Mouse (Mus musculus) kidney, postnatal 36 days (tissue): ENCODE measurements around the gene Gstp3.
"Not testable (repeated sequence)": the region's sequence is repeated elsewhere in the genome, so short reads cannot be mapped to it uniquely, and the experiment has no call there.

ENCODE experiments used
- DNase-seq, 2 experiments: peaks; one replicate each; pipeline ENCODE4 v3.0.0; 2021 to 2022; ENCODE audit warnings: mixed read lengths in 2 of 2

The Gstp3 gene

DNA sequence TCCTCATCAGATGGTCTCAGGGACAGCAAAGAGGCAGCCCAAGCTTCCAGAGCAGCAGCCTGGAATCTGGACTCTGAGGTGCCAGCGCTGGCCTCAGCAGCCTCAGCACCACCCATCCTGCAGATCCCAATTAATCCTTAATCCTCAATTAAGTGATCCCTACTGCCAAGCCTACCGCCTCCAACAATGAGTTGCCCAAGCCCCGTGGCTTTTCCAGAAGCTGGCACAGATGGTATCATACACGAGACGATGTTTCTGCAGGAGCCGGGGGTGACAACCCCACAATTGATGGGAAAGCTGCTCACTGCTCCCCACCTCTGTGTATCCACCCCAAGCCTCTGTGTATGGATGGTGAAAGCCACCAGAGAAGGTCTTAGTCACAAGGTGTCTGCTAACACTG is 29.8 kb upstream of the Gstp3 start:
- DNase-seq = no peak

DNA sequence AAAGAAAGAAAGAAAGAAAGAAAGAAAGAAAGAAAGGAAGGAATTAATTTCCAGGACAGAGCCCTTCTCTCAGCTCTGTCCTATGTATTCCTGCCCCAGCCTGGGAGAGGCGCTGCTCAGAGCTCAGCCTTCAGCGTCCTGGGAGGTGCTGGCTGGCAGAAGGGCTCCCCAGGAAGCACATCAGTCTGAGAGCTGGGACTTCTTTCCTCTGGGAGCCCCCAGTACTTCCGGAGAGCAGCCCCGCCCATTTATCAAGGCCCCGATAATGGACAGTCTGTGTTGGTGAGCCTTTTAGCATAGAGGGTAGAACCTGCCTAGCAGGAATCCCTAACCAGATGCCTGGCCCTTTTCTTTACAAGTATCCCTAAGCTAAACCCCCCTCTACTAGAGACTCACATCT is 28.8 kb upstream of the Gstp3 start:
- no peak for DNase-seq

DNA sequence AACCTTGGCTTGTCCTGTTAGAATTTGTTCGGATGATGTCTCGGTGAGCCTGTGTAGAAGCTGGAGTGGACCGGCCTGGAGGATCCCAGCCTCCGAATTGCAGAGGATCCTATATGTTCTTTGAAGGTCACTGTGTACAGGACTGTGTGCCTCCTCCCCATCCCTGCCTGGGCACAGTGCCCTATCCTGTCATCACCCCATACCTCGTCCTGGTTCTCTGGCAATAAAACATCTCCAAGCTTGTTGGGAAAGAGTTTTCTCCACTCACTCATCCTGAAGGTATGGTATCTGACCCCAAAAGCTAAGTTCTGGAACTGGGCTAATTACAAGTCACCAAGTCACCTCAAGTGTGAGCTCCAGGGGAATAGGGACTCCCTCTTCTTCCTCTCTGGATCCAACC is 27.7 kb upstream of the Gstp3 start:
- no peak for DNase-seq

DNA sequence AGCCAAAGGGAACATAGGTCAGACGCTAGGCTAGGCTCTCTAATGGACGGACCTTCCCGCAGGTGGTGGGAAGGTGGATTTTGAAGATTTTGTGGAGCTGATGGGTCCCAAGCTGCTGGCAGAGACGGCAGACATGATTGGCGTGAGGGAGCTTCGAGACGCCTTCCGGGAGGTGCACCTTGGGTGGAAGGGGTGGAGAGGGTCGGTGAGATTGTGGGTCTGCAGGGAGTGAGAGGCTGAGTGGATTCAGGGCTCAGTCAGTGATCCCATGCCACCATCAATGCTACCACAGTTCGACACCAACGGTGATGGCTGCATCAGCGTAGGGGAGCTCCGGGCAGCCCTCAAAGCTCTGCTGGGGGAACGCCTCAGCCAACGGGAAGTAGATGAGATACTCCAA is 26.8 kb upstream of the Gstp3 start:
- no peak for DNase-seq

DNA sequence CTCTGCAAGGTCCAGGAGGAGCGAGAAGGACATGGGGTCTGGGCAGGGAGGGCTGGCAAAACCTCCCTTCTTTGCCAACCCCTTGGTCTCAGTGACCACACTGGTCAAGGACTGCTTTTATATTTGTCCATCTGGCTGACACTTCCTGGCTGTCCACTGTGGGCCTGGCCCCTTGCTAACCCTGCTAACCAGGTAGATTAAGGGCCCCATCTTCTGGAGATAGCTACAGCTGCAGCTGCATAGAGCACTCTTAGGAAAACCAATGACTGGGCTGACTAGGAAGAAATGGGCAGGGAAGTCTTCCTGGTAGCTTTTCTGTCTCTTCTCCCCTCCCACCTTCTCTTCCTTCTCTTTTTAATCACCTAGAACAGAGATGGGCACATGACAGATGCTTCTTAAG is 25.6 kb upstream of the Gstp3 start:
- DNase-seq = peak; percentile 44 to 58

DNA sequence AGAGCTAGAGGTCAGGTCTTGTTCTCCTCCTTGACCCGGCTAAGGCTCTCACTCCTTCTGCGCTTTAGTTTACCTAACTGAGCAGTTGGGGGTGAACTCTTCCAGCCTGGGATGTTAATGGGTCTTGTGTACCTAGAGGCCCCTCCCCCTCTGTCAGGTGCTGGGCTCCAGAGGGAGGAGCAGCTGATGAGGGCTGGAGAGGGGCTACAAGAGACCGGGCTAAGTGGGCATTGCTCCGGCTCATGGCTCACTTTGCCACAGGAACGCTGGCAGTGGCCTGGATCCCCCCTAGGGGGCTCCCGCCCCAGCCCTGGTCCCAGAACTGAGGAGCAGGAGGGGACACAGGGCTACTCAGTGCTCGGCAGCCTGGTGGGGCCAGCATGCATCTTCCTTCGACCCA is 24.5 kb upstream of the Gstp3 start:
- no peak for DNase-seq

DNA sequence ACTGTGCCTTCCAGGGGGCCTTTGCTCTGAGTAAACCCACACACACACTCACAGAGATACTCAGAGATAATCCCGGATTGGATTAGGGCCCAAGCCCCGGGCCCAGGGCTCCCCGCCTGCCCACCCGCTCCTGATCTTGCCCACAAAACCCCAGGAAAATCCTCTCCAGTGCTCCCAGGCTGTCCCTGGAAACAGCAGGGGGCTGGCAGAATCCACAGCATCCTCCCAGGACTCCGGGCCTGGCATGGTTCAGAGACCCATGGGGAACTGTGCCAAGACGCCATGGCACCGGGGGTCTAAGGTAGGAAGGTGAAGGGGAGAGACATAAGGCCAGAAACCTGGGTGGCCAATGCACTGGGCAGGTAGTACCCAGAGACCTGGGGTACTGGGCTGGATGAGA is 23.9 kb upstream of the Gstp3 start:
- no peak for DNase-seq

DNA sequence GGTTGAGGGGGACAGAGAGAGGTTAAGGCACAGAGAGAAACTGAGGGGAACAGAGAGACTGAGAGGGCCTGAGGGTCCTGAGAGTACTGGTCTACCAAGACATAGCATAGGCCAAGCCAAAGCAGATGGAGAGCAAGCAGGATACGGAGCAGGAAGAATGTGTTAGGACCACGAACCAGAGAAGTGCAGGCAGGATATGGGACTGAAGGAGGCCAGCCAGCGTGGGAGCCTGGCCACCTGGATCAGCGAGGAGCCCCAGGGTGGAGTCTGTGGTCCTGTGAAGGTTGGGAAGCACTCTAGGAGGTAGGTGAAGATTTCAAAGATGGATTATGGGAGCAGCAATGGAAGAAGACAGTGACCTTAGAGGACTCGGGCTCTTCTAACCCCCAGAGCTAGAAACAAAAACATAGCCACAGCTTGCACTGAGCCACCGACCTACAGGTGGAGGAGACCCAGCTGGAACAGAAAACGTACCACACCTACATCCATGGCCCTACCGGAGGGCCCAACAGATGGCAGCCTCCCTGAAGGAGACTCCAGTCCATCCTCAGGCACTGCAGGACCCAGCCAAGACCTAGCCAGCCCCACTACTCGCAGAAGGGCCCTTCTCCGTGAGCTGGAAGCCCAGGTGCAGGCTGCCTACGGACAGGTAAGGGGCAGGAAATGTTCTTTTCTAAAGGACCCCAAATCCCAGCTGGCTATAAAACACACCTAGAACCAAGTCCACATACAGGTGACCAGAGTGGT is 23.0 kb upstream of the Gstp3 start:
- no peak for DNase-seq

DNA sequence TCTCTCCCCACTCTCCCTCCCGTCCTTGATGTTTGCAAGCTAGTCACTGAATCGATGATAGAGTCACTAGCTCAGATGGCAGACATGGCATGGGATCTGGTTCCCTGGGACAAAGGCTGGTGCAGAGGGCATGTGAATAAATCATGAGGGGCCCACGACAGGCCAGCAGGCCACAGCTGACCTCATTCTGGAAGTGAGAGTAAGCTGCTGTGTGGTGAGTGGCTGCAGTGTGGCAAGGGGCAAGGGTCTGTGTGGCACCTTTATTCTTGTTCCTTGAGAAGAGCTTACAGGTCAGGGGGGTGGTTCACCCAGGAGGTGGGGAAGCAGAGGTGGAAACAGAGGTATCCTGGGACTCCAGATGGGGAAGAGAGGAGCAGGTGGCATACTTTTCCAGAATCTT is 22.0 kb upstream of the Gstp3 start, which contains the start of gene Cabp2:
TSS of gene Cabp2 (plus strand) at position 185 of the 400 bp plus-strand sequence.
- DNase-seq = no peak

DNA sequence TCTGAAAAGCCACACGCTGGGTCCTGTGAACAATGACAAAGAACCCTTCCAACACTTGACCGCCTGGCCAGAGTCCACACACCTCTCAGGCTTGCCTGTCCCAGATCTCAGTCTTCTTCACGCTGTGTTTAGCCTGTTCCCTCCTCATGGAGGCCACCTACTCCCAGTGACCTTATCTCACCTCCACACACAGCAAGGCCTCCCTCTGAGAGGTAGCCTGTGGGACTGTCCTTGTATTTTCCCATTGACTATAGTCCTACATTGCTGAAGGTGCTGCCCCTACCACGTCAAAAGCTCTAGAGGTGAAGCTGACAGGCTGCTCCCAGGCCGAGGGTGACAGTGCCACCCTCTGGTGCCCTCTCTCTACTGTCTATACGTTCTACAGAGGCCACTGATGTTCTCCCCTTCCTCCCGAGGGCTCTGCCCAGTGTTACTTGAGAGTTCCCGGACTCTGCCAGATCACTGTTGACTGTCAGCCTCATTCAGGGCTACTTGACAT is 21.2 kb upstream of the Gstp3 start:
- peak in 1 of 2 experiments; percentile 68 for DNase-seq

DNA sequence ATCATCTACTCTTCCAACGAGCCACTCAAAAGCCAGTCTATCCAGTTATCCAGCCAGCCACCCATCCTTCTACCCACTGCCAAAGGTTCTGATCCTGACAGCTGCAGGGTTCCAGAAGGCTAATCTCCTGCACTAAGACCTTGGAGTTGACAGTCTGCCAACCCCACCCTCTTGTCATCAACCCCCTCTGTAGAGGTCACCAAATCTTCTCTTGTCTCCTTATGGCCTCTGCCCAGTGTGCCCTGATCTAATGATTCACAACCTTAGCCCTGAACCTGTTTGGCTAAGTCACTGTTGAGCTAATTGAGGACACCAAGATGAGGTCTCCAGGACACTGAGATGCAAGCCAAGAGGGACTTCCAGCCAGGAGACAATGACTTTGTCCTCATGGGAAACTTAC is 20.2 kb upstream of the Gstp3 start:
- peak in 1 of 2 experiments; percentile 57 for DNase-seq

DNA sequence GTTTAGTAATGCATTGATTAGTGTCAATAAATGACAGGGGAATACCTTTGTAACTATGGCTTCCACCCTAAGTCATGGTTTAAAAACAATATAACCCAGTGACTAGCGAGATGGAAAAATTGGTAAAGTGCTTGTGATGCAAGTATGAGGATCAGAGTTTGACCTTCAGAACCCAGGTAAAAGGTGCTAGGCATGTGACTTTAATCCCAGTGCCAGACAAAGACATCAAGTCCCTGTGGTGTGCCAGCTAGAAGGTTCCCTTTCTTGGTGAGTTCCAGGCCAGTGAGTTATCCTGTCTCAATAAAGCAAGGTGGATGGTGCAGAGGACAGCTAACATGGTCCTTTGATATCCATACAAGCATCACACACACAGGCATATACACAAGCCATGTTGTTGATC is 16.2 kb upstream of the Gstp3 start:
- DNase-seq = peak; percentile 58 to 65

DNA sequence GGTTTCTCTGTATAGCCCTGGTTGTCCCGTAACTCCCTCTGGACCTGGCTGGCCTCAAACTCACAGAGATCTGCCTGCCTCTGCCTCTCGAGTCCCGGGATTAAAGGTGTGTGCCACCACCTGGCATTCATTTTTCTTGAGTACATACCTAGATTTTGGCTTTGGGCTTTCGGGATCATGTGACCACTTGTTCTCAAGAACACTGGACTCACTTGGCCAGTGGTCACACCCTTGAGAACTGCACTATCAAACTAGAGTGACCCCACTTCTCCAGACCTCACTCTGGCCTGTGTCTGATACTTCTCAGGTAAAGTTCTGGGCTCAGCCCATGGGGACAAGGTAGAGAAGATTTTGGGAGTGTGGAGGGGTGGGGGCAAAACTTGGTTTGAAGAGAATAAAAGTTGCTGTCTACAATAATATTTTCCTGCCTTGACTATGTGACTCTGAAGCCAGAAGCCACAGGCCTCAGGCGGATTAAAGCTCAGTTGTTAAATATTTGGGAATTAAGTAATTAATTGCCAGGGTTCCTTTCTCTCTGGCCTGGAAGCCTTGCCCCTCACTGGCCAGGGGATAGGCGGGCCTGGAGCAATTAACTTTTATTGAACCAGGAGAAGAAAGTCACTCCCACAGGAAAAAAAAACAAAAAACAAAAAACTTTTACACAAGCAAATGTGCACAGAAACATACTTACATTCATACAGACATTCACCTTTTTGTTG is 13.5 kb upstream of the Gstp3 start:
- DNase-seq = peak; percentile 44 to 48

DNA sequence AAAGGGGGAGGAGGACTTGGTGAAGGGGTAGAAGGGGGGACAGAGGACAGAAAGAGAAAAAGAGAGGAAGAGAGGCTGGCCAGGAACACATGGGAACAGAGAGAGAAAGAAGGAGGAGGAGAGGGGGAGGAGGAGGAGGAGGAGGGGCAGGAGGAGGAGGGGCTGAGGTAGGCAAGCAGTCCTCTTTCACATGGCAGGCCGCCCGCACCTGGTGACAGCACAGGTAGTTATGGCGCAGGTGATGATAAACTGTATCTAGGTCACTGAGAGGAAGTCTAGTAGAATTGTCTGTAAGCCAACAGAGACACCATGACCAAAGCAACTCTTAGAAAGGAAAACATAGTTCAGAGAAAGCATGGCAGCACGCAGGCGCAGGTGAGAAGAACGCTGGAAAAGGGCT is 12.0 kb upstream of the Gstp3 start:
- DNase-seq = peak in 1 of 2 experiments; percentile 59

DNA sequence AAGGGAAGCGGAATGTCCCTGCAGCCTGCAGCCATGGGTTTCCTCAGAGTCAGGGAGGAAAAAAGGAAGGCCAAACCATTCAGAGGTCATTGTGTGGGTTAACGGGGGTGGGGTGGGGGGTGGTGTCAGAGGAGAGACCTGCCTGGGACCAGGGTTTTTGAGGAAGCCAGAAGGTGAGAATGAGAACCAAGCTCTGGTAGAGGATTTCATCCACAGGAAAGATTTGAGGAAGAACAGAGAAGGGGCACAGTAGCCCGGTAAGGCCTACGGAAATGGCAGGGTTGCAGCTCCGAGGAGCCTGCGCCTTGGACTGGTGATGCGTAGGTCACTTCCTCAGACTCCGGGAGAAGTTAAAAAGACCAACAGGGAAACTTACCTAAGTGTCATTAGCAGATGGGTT is 11.4 kb upstream of the Gstp3 start:
- no peak for DNase-seq

DNA sequence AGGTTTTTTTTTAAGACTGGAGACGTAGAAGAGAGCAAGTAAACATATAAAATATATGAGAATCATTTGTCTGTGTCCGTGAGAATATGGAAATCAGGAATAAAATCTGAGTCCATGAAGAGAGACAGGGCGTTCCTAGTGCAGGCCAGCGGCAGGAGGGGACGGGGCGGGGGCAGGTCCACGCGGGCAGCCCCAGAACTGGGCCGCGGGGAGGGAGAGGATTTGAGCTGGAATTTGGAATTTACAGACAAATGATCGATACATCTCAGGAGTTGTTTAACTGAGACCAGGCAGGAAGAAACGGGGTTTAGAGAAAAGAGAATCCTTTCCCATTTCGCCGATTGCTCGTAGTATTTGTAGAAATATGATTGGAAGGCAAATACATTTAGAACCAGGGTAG is 10.9 kb upstream of the Gstp3 start:
- DNase-seq = peak in 1 of 2 experiments; percentile 54

DNA sequence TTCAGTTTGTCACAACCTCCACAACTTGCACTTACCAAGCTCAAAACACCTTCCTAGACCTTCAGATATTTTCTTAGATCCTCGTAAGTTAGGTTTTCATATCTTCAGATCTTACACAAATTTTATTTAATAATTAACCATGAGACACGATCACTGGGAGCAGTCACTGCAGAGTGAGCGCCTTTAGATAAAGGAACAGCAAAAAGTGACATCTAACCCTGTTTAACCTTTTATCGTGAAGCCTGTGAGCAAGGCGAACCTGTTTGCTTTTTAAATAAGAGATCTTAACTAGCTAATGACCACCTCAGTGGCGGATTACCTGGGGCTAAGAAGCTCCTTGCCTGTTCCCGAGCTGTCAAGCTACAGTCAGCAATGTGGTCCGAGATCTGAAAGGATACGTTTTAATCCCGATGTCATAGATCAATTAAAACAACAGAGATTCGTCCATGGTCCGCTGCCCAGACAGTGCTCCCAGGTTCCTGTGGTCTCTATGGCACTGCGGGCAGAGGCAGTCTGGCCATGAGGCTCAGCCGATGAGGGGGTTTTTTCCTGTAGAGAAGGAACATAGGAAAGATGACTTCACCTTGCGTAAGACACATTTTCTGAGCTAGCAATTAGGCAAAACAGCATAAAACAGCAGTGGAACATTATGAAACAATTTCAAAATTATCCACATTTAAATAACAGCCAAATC is 9.5 kb upstream of the Gstp3 start:
- no peak for DNase-seq

DNA sequence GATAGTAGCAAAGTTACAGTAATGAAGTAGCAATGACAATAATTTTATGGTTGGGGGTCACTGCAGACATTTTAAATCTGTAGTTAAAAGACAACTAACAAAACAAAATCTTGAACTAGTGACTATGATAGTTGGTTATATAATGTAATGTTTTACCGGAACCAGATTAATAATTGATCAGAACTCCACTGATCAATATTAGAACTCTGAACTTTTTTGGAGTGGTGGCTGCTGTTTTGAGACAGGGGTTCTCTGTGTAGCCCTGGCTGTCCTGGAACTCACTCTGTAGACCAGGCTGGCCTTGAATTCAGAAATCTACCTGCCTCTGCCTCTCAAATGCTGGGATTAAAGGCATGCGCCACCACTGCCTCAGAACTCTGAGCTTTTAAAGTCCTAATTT is 8.9 kb upstream of the Gstp3 start:
- DNase-seq = not testable (repeated sequence)

DNA sequence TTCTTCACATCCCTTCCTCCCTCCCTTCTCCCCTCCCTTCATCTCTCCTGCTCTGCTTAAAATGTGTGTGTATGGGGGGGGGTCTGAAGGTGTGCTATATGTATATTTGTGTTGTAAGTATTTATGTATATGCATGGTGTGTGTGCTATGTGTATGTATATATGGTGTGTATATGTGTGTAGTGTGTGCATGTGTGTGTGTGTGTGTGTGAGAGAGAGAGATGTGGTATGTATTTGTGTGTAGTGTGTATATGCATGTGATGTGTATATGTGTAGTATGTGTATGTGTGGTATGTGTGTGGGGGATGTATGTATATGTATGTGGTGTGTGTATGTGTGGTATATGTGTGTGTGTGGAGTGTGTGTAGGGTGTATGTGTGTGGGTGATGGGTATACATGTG is 7.5 kb upstream of the Gstp3 start:
- DNase-seq = no peak

DNA sequence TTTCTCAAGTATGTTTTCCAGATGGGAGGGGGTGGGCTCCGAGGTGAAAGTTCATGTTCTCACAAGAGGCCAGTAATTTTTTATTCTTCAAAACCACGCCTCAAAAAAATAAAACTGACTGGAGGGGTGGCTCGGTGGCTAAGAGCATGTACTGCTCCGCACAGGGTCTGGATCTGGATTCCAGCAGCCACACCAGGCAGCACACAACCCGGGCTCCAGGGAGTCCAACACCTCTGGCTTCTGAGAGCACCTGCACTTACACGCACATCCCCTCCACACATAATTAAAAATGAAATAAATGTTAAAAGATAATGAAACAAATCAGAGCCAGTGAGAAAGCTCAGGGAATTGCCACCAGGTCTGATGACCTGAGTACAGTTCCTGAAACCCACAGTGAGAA is 6.9 kb upstream of the Gstp3 start:
- DNase-seq = peak in 1 of 2 experiments; percentile 44

DNA sequence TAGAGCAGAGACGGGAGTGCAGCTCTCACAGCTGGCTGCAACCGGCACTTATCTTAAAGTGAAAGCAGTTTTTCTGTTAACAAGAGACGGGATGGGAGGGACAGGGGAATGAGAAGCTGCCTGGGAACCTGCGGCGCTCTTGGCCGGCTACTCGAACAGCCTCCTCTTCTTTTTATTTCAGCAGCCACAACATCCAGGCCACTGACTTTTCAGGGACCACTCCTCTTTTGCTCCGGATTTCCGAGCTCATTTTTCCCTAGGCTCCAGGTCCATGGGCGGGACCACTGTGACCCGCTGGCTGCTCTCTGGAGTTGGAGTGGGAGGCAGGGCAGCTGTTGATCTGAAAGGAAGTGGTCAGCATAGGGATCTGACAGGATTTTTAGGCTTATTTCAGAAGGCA is 5.1 kb upstream of the Gstp3 start:
- not testable (repeated sequence) for DNase-seq

DNA sequence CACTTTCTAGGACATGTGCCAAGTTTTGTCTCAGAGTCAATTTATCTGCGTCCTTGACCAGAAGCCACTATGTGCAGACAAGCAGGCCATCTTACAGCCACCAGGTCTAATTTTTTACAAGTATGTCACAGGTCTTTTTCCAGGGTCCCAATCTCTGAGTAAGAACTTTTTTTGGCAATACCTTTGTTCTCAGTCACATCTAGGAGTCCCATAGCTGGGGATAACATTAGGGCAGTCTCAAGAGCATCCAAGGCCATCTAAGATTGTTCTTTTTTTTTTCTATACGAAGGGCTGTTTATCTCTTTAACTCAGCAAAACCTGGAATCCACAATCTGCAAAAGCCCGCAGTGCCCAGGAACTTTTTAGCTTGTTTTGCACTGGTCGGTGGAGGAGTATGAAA is 4.0 kb upstream of the Gstp3 start:
- not testable (repeated sequence) for DNase-seq

DNA sequence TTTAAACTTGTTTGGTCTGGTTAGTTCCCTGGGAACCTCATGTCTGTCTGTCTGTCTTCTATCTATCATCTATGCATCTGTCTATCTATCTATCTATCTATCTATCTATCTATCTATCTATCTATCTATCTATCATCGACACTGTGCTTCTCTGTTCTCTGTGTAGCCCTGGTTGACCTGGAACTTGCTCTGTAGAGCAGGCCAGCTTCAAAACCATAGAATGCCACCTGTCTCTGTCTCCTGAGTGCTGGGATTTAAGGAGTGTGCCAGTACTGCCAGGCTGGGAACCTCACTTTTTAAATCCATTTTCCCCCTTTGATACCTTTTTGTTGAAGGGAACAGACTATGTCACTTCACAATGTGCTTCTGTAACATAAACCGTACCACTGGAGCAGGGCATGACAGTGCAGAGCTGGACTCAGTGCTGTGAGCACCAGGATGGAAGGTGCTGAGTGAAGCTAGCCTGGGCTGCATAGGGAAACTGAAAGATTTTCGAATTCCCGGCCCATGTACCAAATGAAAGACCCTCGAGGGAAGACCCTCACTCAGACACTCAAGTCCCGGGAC is 1.6 kb upstream of the Gstp3 start:
- no peak for DNase-seq
